Mouse (Mus musculus) liver, adult 2 months (tissue): Measurements from ENCODE around the gene Akt1.

ENCODE experiments used
- CTCF ChIP-seq: fragments of 200-500 bp; IDR thresholded peaks from 2 replicates; pipeline ENCODE4 v1.5.1; 2011; ENCODE audit warnings: low read depth, low read length, control low read depth
- POLR2A ChIP-seq: fragments of 200-500 bp; IDR thresholded peaks from 2 replicates; pipeline ENCODE4 v1.6.1; 2011; ENCODE audit warnings: low read length, control low read depth; ENCODE audit not compliant: insufficient read depth; ENCODE audit errors: extremely low read depth

DNA sequence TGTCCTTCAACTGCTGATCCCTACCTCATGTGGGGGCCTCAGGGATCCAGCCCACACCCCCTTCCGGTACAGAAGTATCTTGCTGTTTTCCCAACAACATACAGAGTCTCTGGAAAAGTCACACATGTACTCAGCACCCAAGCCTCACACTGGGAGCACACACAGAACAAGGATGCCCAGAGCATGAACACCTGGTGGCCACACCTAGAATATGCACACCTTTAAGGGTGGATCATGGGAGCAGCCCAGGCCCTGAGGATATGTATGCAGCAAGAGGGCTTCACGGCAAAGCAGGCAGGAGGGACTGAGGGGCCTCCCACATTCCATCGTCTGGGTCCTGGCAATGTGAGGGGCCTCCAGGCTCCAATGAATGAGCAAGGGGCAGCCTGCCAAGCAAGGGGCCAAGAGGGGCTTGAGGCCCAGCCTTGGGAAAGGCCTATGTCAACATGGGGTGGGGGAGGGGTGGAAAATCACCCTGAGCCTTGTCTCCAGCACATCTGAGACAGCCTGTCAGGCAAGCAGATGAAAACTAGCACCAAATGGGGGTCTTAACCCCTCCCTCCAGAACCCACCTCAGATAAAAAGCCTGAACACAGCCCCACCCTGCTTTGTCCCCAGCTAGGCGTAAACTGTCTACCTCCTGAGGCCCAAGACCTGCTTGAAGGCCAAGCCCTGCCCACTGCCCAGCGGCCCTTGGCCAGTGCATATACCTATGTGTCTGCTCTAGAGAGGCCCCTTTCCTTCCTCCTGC lies 13.9 kb downstream of the Akt1 start:
- TF ChIP-seq CTCF = no peak
- no peak for TF ChIP-seq POLR2A
